Mouse (Mus musculus) adrenal gland, postnatal 10 days (tissue): ENCODE results near the gene Duox1. TPM values are rescaled to one million over a fixed set of nuclear protein-coding genes. Genes with fewer than 3 reads are reported as not detected.

Experiments
- DNase-seq: peaks from one replicate; pipeline ENCODE4 v3.0.0; 2021; ENCODE audit warnings: mixed read lengths
- total RNA-seq, 2 experiments: library from RNA; stranded (reverse); gene quantifications; 2 replicates each; pipeline ENCODE4 v1.2.3; 2021

The Duox1 gene
- total RNA-seq, 2 experiments from 2014 or later = not detected

DNA sequence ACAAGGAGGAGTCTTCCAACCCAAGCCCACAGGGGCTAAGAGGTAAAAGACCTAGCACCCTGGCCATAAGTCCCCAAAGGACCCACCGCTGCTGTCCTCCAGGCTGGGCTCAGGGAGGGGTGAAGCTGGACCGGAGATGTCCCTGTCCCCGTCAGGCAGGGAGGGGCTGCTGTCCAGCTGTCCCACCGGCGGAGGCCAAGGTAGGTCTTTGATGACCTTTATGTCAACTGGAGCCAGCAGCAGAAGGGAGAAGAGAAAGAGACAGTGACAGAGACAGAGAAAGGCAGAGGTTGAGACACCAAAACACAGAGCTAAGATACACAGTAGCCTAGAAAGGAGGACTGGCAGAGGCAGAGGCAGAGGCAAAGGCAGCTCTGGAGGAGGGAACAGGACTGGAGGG is 39.9 kb downstream of the Duox1 start:
- no peak for DNase-seq

DNA sequence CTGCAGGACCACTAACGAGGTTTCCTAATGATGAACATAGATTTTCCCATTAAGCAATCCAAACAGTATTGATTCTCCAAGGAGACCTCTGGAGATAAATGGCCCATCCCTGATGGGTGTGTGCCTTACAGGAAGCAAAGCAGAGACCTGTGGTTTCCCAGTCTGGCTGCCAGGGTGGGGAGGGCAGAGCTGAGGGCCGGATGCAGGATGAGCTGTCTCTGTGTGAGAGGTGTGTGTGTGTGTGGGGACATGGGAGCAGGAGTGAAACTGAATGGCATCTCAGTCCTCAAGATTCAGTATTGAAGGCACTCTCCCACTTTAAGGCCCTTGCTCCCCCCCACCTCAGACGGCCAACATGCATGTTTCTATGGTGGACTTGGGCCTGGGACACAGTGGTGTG is 40.7 kb downstream of the Duox1 start:
- DNase-seq = no peak

DNA sequence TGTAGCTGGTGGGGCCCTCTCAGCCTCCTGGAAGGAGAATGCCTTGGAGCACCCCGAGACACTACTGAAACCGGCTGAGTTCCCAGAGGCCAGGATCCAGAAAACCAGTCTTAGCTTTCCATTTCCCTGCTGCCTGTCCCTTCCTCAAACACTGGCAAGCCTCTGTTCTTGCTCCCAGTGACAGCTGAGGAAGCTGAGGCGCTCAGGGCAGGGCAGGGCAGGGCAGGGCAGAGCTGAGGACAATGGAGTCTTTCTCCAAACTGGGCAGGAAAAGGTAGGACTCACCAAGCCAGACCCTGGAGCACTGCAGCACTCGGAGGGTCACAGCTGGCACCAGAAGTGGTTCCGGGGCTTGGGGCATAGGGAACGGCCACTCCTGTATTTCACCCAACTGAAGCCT is 44.8 kb downstream of the Duox1 start:
- no peak for DNase-seq

DNA sequence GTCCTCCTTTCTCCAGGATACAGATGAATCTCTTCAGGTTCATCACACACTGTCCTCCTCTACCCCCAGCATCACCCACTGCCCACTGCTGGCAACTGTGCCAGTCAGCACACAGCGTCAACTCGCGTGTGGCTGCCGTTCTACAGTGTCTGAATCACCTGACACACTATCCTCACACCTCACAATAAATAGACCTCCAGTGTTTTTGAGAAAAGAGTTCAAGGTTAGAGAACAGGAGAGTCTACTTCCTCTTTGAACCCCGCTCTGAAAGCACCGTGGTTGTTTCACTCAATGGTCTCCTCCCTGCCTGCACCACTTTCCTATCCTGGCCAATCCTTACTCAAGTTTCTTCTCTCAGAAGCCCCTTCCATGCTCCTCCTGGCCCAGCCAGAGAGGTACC is 45.7 kb downstream of the Duox1 start:
- DNase-seq = no peak

GRCm38 (mm10) chr2:122361868-122362621 is 46.6 kb downstream of the Duox1 start:
- no peak for DNase-seq

- DNase-seq = no peak
Observed at GRCm38 (mm10) chr2:122362622-122363523, 47.4 kb downstream of the Duox1 start.

- DNase-seq = no peak
Observed at GRCm38 (mm10) chr2:122364352-122364944, 49.0 kb downstream of the Duox1 start.

DNA sequence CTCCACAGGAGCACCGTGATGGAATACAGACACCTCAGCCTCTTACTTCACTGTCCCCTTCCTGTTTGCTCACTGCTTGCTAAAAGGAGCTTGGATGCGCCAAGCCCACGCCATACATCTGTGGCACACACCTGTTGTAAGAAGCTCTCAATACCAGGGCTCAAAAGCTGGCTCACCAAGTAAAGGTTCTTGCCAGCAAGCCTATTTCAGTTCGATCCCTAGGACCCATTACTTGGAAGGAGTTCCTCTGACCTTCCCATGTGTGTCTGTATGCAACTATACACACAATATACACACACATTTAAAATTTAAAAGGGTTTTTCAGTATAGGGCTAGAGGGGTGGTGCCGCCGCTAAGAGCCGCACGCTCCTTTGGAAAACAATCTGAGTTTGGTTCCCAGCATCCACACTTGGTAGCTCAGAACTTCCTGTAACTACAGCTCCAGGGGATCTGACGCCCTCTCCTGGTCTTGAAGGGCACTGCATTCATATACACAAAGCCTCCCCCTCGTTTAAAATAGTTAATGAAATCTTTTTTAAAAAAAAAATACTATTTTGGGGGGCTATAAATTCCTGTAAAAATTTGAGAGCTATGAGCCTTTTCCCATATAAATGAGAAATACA is 49.9 kb downstream of the Duox1 start:
- no peak for DNase-seq

GRCm38 (mm10) chr2:122366039-122366438 is 50.6 kb downstream of the Duox1 start:
- no peak for DNase-seq

GRCm38 (mm10) chr2:122366706-122367105 is 51.2 kb downstream of the Duox1 start:
- no peak for DNase-seq

DNA sequence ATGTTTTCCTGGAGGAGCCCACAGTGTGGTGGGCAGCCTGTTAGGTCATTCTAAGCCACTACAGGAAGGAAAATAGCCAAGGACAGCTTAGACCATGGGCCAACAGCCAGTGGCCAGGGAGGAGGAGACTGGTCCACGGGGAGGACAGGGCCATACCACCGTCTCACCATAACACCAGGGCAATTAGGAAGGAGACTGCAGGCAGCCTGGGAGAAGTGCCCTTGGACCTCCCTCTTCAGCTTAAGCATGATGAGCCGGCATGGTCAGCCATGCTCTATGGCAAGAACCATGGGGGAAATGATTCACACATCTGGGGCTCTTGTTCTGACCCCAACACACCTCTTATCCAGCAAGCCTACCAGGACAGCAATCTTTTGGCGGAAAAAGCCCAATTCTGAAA is 51.7 kb downstream of the Duox1 start:
- no peak for DNase-seq

DNA sequence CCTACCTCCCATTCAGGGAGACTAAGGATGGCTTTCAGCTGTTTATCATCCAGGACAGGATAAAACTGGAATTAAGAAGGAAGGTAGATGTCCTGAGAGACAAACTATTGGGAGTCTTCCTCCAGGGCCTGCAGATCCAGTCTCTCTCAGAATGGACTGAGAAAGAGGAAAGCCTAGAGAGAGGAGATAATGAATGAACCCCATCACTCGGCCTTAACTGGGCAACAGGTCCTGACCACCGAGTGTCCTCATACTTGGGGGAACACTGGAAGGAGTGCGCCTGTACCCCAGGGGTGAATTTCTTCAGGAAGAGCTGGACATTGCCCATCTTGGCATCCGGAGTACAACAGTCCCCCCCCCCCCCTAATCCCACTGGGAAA is 52.2 kb downstream of the Duox1 start:
- no peak for DNase-seq

- no peak for DNase-seq
Observed at GRCm38 (mm10) chr2:122368081-122368971, 52.9 kb downstream of the Duox1 start.

GRCm38 (mm10) chr2:122368995-122369739 is 53.7 kb downstream of the Duox1 start, which contains the start of gene Shf:
TSS of gene Shf (minus strand) at chr2:122369162.
- peak; percentile 98 for DNase-seq

DNA sequence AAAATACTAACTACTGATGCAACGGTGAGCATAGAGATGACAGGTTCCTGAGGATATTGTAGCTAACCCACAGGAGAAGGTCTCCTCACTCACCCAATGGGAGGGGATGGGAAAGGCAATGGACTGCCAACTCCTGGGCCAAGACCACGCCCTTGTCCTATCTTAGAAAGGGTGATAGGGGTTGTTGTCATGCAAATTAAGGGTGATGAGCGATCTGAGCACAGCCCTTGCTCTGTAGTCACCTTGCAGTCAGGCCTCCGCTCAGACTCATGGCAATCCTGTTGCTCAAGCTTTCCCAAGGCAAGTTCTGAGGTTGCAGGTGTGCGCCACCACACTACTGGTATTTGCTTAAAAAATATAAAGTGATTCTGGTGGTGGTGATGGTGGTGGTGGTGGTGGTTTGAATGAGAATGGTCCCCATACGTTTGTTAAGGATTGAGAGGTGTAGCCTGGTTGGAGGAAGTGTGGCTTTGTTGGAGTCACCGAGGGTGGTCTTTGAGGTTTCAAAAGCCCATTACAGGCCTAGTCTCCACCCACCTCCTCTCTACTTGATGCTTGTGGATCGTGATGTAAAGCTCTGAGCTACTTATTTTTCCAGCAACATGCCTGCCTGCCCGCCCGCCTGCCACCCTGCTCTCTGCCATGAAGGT is 54.8 kb downstream of the Duox1 start:
- DNase-seq = no peak

DNA sequence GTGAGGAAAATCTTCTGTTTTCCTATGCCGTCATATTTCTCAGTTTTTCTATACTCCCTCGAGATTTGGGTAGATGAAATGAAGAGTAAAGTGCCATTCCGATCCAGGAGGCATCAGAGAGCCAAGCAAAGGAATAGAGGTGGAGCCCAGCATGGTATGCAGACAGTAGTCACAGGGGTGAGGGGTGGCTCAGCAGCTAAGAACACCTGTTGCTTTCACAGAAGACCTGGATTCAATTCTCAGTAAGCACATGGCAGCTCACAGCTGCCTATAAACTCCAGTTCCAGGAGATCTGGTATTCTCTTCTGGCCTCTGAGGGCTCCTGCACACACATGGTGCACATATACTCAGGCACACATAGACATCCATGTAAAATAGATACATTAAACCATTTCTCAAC is 56.6 kb downstream of the Duox1 start:
- no peak for DNase-seq

DNA sequence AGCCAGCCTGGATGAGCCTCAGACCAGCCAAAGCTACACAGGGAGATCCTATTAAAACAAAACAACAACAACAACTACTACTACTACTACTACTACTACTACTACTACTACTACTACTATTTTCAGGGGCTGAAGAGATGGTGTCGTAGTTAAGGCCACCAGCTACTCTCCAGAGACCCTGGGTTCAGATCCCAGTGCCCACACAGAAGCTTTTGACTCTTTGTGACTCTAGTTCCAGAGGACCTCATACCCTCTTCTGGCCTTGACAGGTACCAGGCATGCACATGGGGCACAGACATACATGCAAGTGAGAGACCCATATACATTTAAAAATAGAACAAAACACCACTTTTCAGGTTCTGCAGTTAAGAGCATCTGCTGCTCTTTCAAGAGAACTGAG is 57.1 kb downstream of the Duox1 start:
- DNase-seq = no peak

GRCm38 (mm10) chr2:122374012-122374411 is 58.5 kb downstream of the Duox1 start:
- no peak for DNase-seq

GRCm38 (mm10) chr2:122374666-122375331 is 59.3 kb downstream of the Duox1 start:
- no peak for DNase-seq
